Mouse (Mus musculus) embryonic facial prominence, embryonic 15.5 days (tissue): Measurements from ENCODE around the gene Vmn1r55. TPM values are rescaled to one million over a fixed set of nuclear protein-coding genes. Genes with fewer than 3 reads are reported as not detected.
"Not testable (repeated sequence)": the region's sequence is repeated elsewhere in the genome, so short reads cannot be mapped to it uniquely, and the experiment has no call there.

Source experiments
- ATAC-seq: fragments of 200-750 bp; cut with Nextera tagmentation; 2 replicates; pipeline ENCODE4 v1.8.0; 2017; ENCODE audit warnings: low read depth, moderate TSS enrichment; ENCODE audit not compliant: insufficient number of reproducible peaks, low FRiP score, low TSS enrichment
- H3K27ac ChIP-seq: fragments of 300-500 bp; sonication (generic); replicated peaks from 2 replicates; pipeline ENCODE4 v1.5.1; 2015; ENCODE audit warnings: mild to moderate bottlenecking, inconsistent platforms
- H3K27me3 ChIP-seq: fragments of 300-500 bp; sonication (generic); 2 replicates; pipeline ENCODE4 v1.6.1; 2015; ENCODE audit warnings: inconsistent platforms
- H3K36me3 ChIP-seq: fragments of 300-500 bp; sonication (generic); 2 replicates; pipeline ENCODE4 v1.6.1; 2015; ENCODE audit warnings: mild to moderate bottlenecking, inconsistent platforms
- H3K4me1 ChIP-seq: fragments of 300-500 bp; sonication (generic); 2 replicates; pipeline ENCODE4 v1.6.1; 2015; ENCODE audit warnings: inconsistent platforms
- H3K4me2 ChIP-seq: fragments of 300-500 bp; sonication (generic); replicated peaks from 2 replicates; pipeline ENCODE4 v1.6.1; 2015; ENCODE audit warnings: mild to moderate bottlenecking, inconsistent platforms
- H3K4me3 ChIP-seq: fragments of 300-500 bp; sonication (generic); replicated peaks from 2 replicates; pipeline ENCODE4 v1.5.1; 2015; ENCODE audit warnings: mild to moderate bottlenecking, inconsistent platforms
- H3K9ac ChIP-seq: fragments of 300-500 bp; sonication (generic); 2 replicates; pipeline ENCODE4 v1.6.1; 2015; ENCODE audit warnings: inconsistent platforms
- H3K9me3 ChIP-seq: fragments of 300-500 bp; sonication (generic); replicated peaks from 2 replicates; pipeline ENCODE4 v1.6.1; 2016; ENCODE audit warnings: inconsistent platforms
- WGBS: fragments of 180-500 bp; shearing (Covaris S2); methylation state at CpG from one replicate; pipeline ENCODE4 v1.1.7; 2015; 5-methylcytosine and 5-hydroxymethylcytosine counted together
- microRNA-seq: library from miRNA; unstranded; fragments of <30 nt; microRNA quantifications from one replicate; pipeline ENCODE4, GENCODE M21; 2016; ENCODE audit warnings: borderline number of aligned reads
- polyA plus RNA-seq: library from polyadenylated mRNA; unstranded; fragments of >200 nt; fragmentation: Nextera tagmentation; extraction: Ambion mirVana; gene quantifications from 2 replicates; pipeline ENCODE4 v1.2.1, GENCODE M21; 2015

Vmn1r55 gene
- polyA plus RNA-seq, 1 experiment from 2014 or later = not detected

GRCm38 (mm10) chr7:5080815-5081214, 68.7 kb downstream of the Vmn1r55 start:
- Histone ChIP-seq H3K27me3 (no peaks in the 10 kb centered on the region), H3K4me2 (peak overlapping the region; percentile 74), H3K27ac (peak overlapping the region; percentile 95), H3K9ac (peak overlapping the region; percentile 100), H3K36me3 (peaks cover 33% of the 10 kb centered on the region), H3K4me3 (peak overlapping the region; percentile 100), H3K4me1 (peaks cover 26% of the 10 kb centered on the region), H3K9me3 (no peaks in the 10 kb centered on the region)
- 10% methylated on average over 6 of the region's 6 CpGs for WGBS
- no peak for ATAC-seq

- peak within 1 kb of the TSS; percentile 74 for H3K4me2 ChIP-seq
- H3K4me3 ChIP-seq = peak within 1 kb of the TSS; percentile 100
- H3K4me1 ChIP-seq = peaks cover 26% of the 10 kb centered on the region
- H3K9me3 ChIP-seq = no peaks in the 10 kb centered on the region
- whole genome bisulfite sequencing = under 1% methylated on average over 81 of the region's 81 CpGs
- peak within 1 kb of the TSS; percentile 95 for H3K27ac ChIP-seq
- peak within 1 kb of the TSS; percentile 100 for H3K9ac ChIP-seq
- no peaks in the 10 kb centered on the region for H3K27me3 ChIP-seq
- ATAC-seq = peak; percentile 97
- peaks cover 32% of the 10 kb centered on the region for H3K36me3 ChIP-seq
Measured at GRCm38 (mm10) chr7:5080010-5080751, 69.3 kb downstream of the Vmn1r55 start, which contains the start of gene Epn1. TSS of gene Epn1 (plus strand) at chr7:5080235.

DNA sequence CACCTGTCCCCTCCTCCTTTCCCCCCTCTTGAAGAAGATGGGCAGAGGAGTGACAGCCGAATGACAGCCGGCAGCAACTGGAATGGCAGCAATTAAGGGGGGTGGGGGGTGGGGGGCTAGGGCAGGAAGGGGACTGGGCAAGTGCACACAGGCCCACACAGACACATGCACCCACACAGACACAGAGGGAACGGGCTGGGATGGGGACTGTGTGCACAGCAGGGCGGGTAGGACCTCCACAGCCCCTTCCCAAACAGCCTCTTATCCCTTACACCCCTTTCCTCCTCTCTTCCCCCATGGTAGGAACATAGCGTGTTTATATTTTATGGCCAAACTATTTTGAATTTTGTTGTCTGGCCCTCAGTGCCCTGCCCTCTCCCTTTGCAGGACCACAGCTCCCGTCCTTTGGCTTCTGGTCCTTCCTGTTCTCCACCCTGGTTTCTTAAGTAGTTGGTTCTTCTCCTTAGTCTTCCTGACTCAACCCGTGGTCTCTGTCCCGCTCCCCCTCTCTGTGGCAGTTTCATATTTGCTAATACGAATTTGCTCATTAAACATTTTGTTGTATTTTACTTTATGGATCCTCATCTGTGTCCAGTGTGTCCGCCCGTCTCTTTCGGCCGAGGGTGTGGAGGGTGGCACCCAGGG, 70.0 kb downstream of the Vmn1r55 start:
- H3K4me2 ChIP-seq = peak overlapping the region; percentile 74
- WGBS = 41% methylated on average over 8 of the region's 13 CpGs
- peak overlapping the region; percentile 95 for H3K27ac ChIP-seq
- H3K4me3 ChIP-seq = peak overlapping the region; percentile 100
- not testable (repeated sequence) for H3K27me3 ChIP-seq, ATAC-seq, H3K9ac ChIP-seq, H3K9me3 ChIP-seq
- H3K4me1 ChIP-seq = peaks cover 26% of the 10 kb centered on the region
- H3K36me3 ChIP-seq = peaks cover 38% of the 10 kb centered on the region

Small RNAs within 50 kb of the gene (microRNA-seq; reads per million reads assigned to microRNA genes)
- gene Gm26217 = not detected

Other genes with a start within 250 kb of the Vmn1r55 start
- gene Gm36210, start 243.2 kb downstream of the Vmn1r55 start, polyA plus RNA-seq = not detected in 2 replicates
- gene Zfp628, start 234.5 kb downstream of the Vmn1r55 start, polyA plus RNA-seq = 4.1 and 4.9 TPM in 2 replicates
- 5.1 and 5.5 TPM in 2 replicates for gene Nat14, start 227.6 kb downstream of the Vmn1r55 start, polyA plus RNA-seq
- gene Ssc5d, start 223.9 kb downstream of the Vmn1r55 start, polyA plus RNA-seq = 4.7 and 5.5 TPM in 2 replicates
- 0.32 and 1.1 TPM in 2 replicates for gene Sbk2, start 185.3 kb downstream of the Vmn1r55 start, polyA plus RNA-seq
- gene Sbk3, start 178.5 kb downstream of the Vmn1r55 start, polyA plus RNA-seq = 0.05 and 0.25 TPM in 2 replicates
- gene Zfp579, start 153.5 kb downstream of the Vmn1r55 start, polyA plus RNA-seq = 32.8 and 35.0 TPM in 2 replicates
- gene Zfp524, start 135.3 kb downstream of the Vmn1r55 start, polyA plus RNA-seq = 15.2 and 15.8 TPM in 2 replicates
- 43.9 and 46.2 TPM in 2 replicates for gene Fiz1, start 135.0 kb downstream of the Vmn1r55 start, polyA plus RNA-seq
- gene Gm44973, start 134.2 kb downstream of the Vmn1r55 start, polyA plus RNA-seq = 1.2 TPM in 1 of 2 replicates, not detected in the other
- 8.0 and 9.0 TPM in 2 replicates for gene Zfp865, start 129.3 kb downstream of the Vmn1r55 start, polyA plus RNA-seq
- gene Ccdc106, start 129.1 kb downstream of the Vmn1r55 start, polyA plus RNA-seq = 35.4 and 37.8 TPM in 2 replicates
- not detected in 2 replicates for gene 4632433K11Rik, start 115.6 kb downstream of the Vmn1r55 start, polyA plus RNA-seq
- gene Zfp784, start 111.2 kb downstream of the Vmn1r55 start, polyA plus RNA-seq = 6.7 and 7.5 TPM in 2 replicates
- gene Zfp580, start 98.1 kb downstream of the Vmn1r55 start, polyA plus RNA-seq = 36.8 and 43.1 TPM in 2 replicates
- 116 and 124 TPM in 2 replicates for gene U2af2, start 87.5 kb downstream of the Vmn1r55 start, polyA plus RNA-seq
- 66.5 and 70.6 TPM in 2 replicates for gene Epn1, start 69.4 kb downstream of the Vmn1r55 start, polyA plus RNA-seq
- not detected in 2 replicates for gene Rfpl4, start 32.7 kb downstream of the Vmn1r55 start, polyA plus RNA-seq
- 0.60 and 0.80 TPM in 2 replicates for gene Rasl2-9, start 23.7 kb downstream of the Vmn1r55 start, polyA plus RNA-seq
- not detected in 2 replicates for gene Vmn1r56, start 47.1 kb upstream of the Vmn1r55 start, polyA plus RNA-seq
- not detected in 2 replicates for gene Vmn1r57, start 68.8 kb upstream of the Vmn1r55 start, polyA plus RNA-seq
- not detected in 2 replicates for gene Gm5065, start 200.9 kb upstream of the Vmn1r55 start, polyA plus RNA-seq
- gene Nlrp2, start 201.4 kb upstream of the Vmn1r55 start, polyA plus RNA-seq = not detected in 2 replicates